Mouse (Mus musculus): Measurements from ENCODE around the gene Nptx2. TPM values are rescaled to one million over a fixed set of nuclear protein-coding genes. Genes with fewer than 3 reads are reported as not detected.

The Nptx2 gene
- total RNA-seq, 2 experiments from 2014 or later, result 0.07 to 0.10 TPM

GRCm38 (mm10) chr5:144558481-144558880 is 12.8 kb downstream of the Nptx2 start:
- intact Hi-C loops (cut with DNase I), result no loop called here
- no peak for DNase-seq

- intact Hi-C loops (cut with DNase I), result no loop called here
- DNase-seq, result no peak
Observed at GRCm38 (mm10) chr5:144565739-144566138, 20.0 kb downstream of the Nptx2 start.

- no peak for DNase-seq
- intact Hi-C loops (cut with DNase I), result no loop called here
Observed at GRCm38 (mm10) chr5:144585100-144585499, 39.4 kb downstream of the Nptx2 start.

GRCm38 (mm10) chr5:144591248-144591880 is 45.7 kb downstream of the Nptx2 start:
- no peak for DNase-seq
- intact Hi-C loops (cut with DNase I), result no loop called here

- intact Hi-C loops (cut with DNase I), result no loop called here
Observed at GRCm38 (mm10) chr5:144594796-144595195, 49.1 kb downstream of the Nptx2 start.

More at GRCm38 (mm10) chr5:144594796-144595195, 49.1 kb downstream of the Nptx2 start:
- DNase-seq, result no peak

Other genes with a start within 250 kb of the Nptx2 start
- gene Baiap2l1, start 187.8 kb upstream of the Nptx2 start, total RNA-seq (2021), result 1 to 10 TPM; 5.7 to 5.9 TPM
- under 1 TPM; 0.10 to 0.17 TPM for gene Tmem130, start 215.9 kb downstream of the Nptx2 start, total RNA-seq (2021)
- gene Trrap, start 221.8 kb downstream of the Nptx2 start, total RNA-seq (2021), result 10 to 100 TPM; 54.8 to 55.3 TPM